Mouse (Mus musculus) c-Kit-positive CD71-positive TER-119-positive erythroid progenitor cells, embryonic 14.5 days (primary cell): ENCODE data around the gene 4930402K13Rik.
"Not testable (repeated sequence)": the region's sequence is repeated elsewhere in the genome, so short reads cannot be mapped to it uniquely, and the experiment has no call there.

Experiments
- DNase-seq: peaks from one replicate; pipeline ENCODE4 v3.0.0-alpha.2; 2013; ENCODE audit warnings: low spot score

Gene 4930402K13Rik

DNA sequence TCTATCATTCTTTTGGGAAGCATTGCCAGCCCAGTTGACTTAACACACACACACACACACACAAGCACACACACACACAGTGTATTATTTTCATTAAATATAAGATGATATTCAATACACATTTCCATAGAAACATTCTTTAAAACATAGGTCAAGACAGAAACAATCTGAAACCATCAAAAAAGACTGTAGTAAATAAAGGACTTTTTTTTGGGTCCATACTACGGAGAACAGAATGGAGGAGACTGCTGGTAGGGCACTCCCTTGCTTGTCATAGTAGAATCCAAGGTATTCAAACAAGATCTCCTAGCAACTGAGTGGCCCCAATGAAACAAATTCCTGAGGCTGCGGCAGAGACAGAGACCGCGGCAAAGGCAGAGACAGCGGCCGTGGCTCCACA lies at the start of gene 4930402K13Rik:
Gene 4930402K13Rik, plus strand, starts transcription at position 301 of the 400 bp plus-strand sequence.
- no peak for DNase-seq

- not testable (repeated sequence) for DNase-seq
Observed at GRCm38 (mm10) chrX:9060952-9061351, 43.4 kb upstream of the 4930402K13Rik start.

DNA sequence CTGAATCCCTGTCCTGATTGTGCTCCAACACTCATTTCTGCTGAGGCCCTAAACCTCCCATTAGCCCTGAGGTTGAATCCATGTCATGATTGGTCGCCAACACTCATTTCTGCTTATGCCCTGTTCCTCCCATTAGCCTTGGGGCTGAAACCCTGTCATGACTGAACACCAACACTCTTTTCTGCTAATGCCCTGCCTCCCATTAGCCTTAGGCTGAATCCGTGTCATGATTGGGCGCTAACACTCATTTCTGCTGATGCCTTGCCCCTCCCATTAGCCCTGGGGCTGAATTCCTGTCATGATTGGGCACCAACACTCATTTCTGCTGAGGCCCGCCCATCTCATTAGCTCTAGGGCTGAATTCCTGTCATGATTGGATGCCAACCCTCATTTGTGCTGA lies 42.3 kb upstream of the 4930402K13Rik start:
- no peak for DNase-seq

- DNase-seq = not testable (repeated sequence)
Observed at GRCm38 (mm10) chrX:9062715-9063114, 41.6 kb upstream of the 4930402K13Rik start, which contains the start of gene Fthl17f. Fthl17f (plus strand) TSS chrX:9063015.

- DNase-seq = peak; percentile 0
Observed at GRCm38 (mm10) chrX:9077699-9078098, 26.7 kb upstream of the 4930402K13Rik start.

DNA sequence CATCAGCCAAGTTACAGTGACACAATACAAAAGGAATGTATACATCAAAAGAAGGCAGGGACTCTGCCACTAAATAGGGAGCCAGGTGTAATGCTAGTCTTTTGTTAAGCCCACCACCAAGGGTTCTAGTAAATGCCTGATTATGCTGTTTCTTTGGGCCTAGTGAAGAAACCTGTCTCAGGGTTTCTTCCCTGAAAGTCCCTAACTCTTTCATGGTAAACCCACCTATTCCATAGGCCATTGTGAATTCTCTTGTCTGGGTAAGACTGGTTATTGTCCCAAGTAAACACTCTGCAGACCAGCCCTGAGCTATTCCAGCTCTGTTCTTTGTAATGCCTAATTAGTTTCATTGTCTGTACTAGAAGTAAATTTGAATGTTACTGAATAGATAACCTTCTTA lies 9.3 kb upstream of the 4930402K13Rik start:
- not testable (repeated sequence) for DNase-seq

GRCm38 (mm10) chrX:9110381-9110780 lies 6.0 kb downstream of the 4930402K13Rik start:
- no peak for DNase-seq

DNA sequence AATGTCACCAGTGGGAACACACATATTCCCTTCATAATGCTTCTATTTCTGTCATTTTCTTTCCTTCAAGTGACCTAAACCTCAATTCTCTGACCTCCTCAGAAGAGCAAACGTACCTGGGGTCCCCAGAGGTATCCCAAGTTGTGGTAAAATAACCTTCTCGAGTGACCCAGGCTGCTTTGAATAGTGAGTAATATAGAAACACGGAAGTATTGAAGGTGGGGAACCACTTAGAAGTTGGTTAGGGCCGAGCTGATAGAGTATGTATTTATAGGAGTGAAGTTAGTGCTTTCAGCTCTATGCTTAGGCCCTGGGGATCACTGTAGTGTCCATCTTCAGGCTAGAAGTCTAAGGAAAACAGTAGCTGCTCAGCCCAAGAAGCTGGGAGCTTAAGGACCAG lies 20.6 kb downstream of the 4930402K13Rik start:
- no peak for DNase-seq

GRCm38 (mm10) chrX:9128317-9128831 lies 24.0 kb downstream of the 4930402K13Rik start:
- DNase-seq = peak; percentile 0

DNA sequence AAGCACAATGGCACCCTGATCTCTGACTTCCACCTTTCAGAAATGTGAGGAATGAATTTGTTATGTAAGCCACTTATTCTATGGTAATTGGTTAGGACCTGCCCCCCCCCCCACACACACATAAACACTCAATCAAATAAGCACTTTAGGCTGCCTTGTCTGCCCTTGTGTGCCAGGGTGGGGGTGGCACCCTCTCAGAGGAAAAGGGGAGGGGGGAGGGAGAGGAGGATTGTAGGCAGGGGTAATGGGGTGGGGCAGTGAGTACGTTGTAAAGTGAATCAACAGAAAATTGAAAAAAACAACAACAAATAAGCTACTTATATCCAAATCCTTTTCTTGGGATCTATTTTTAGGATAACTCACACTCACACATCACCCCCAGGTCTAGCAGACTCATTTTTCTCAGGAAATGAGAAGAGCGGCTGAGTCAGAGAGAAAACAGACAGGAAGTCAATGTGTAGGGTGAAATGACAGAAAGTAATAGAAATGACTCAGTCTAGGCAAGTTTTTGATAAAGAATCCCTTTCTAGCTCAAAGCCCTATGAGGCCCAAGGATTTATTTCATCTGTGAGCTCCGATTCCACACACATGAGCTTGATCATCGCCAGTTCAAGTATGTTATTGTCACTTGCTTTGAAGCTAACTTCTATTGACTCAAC lies 35.1 kb downstream of the 4930402K13Rik start:
- no peak for DNase-seq

- no peak for DNase-seq
Observed at GRCm38 (mm10) chrX:9142669-9143068, 38.3 kb downstream of the 4930402K13Rik start.
